Mouse (Mus musculus) lung, postnatal 0 days (tissue): ENCODE measurements around the gene Gng2.

Experiments
- CTCF ChIP-seq: IDR thresholded peaks from 2 replicates; pipeline ENCODE4 v1.5.1; 2016; ENCODE audit warnings: antibody characterized with exemption, mild to moderate bottlenecking
- EP300 ChIP-seq: IDR thresholded peaks from 2 replicates; pipeline ENCODE4 v1.6.1; 2016; ENCODE audit warnings: antibody characterized with exemption, mild to moderate bottlenecking, control low read depth

- TF ChIP-seq CTCF (no peak), EP300 (no peak)
These were observed 61.1 kb downstream of the Gng2 start for GRCm38 (mm10) chr14:19916315-19916714.
